Mouse (Mus musculus): Measurements from ENCODE around the gene Ifne. TPM values are rescaled to one million over a fixed set of nuclear protein-coding genes. Genes with fewer than 3 reads are reported as not detected.
"Not testable (repeated sequence)": the region's sequence is repeated elsewhere in the genome, so short reads cannot be mapped to it uniquely, and the experiment has no call there.

Gene Ifne
- total RNA-seq, 4 experiments from 2014 or later = not detected

- no peak for DNase-seq (ENCODE audit: low spot score in 2 of 2)
Observed at GRCm38 (mm10) chr4:88867926-88868911, 11.8 kb downstream of the Ifne start.

GRCm38 (mm10) chr4:88867366-88867925 lies 12.6 kb downstream of the Ifne start:
- peak; percentile 32 to 39 for DNase-seq (ENCODE audit: low spot score in 2 of 2)

GRCm38 (mm10) chr4:88865011-88865569 lies 14.9 kb downstream of the Ifne start:
- DNase-seq (ENCODE audit: low spot score in 2 of 2) = no peak

GRCm38 (mm10) chr4:88864599-88864998 lies 15.4 kb downstream of the Ifne start:
- no peak for DNase-seq (ENCODE audit: low spot score in 2 of 2)

- no peak for DNase-seq (ENCODE audit: low spot score in 2 of 2)
Observed at GRCm38 (mm10) chr4:88863309-88863708, 16.7 kb downstream of the Ifne start.

GRCm38 (mm10) chr4:88859214-88859613 lies 20.8 kb downstream of the Ifne start:
- no peak for DNase-seq (ENCODE audit: low spot score in 2 of 2)

- no peak for DNase-seq (ENCODE audit: low spot score in 2 of 2)
Observed at GRCm38 (mm10) chr4:88851026-88851763, 28.8 kb downstream of the Ifne start.

- no peak for DNase-seq (ENCODE audit: low spot score in 2 of 2)
Observed at GRCm38 (mm10) chr4:88849698-88850097, 30.3 kb downstream of the Ifne start, which contains the start of gene Ifna1. Gene Ifna1, plus strand, starts transcription at chr4:88850087.

- DNase-seq (ENCODE audit: low spot score in 2 of 2) = no peak
Observed at GRCm38 (mm10) chr4:88845334-88845733, 34.7 kb downstream of the Ifne start.

- DNase-seq (ENCODE audit: low spot score in 2 of 2) = no peak
Observed at GRCm38 (mm10) chr4:88841438-88841911, 38.5 kb downstream of the Ifne start, which contains the start of gene Ifna4. Gene Ifna4, plus strand, starts transcription at chr4:88841861.

- DNase-seq (ENCODE audit: low spot score in 2 of 2) = no peak
Observed at GRCm38 (mm10) chr4:88840058-88840457, 39.9 kb downstream of the Ifne start.

- DNase-seq (ENCODE audit: low spot score in 2 of 2) = no peak
Observed at GRCm38 (mm10) chr4:88838828-88839227, 41.2 kb downstream of the Ifne start.

- DNase-seq (ENCODE audit: low spot score in 2 of 2) = not testable (repeated sequence)
Observed at GRCm38 (mm10) chr4:88835225-88835624, 44.8 kb downstream of the Ifne start, which contains the start of gene Ifna5. Gene Ifna5, plus strand, starts transcription at chr4:88835525.

- DNase-seq (ENCODE audit: low spot score in 2 of 2) = no peak
Observed at GRCm38 (mm10) chr4:88830523-88830922, 49.5 kb downstream of the Ifne start.

Small RNAs within 50 kb of the gene (microRNA-seq; reads per million reads assigned to microRNA genes)
- gene Mir31 = 21.6 reads per million, percentile 21 among the genes with 10 or more reads in this experiment

Other genes starting within 250 kb of the Ifne start
- gene C87499, start 245.8 kb downstream of the Ifne start, total RNA-seq (2022) = not detected
- gene Ifna13, start 235.7 kb downstream of the Ifne start, total RNA-seq (2022) = not detected
- gene Ifna16, start 203.3 kb downstream of the Ifne start, total RNA-seq (2022) = not detected
- not detected for gene Ifna2, start 196.3 kb downstream of the Ifne start, total RNA-seq (2022)
- not detected for gene Ifnab, start 188.8 kb downstream of the Ifne start, total RNA-seq (2022)
- gene Gm26566, start 158.4 kb downstream of the Ifne start, total RNA-seq (2022) = under 1 TPM in 3 of 4 experiments, not detected in 1; 0.24 to 0.51 (median 0.38) TPM
- gene Klhl9, start 157.7 kb downstream of the Ifne start, total RNA-seq (2022) = 10 to 100 TPM; 54.5 to 64.5 (median 57.9) TPM
- gene Gm13271, start 125.3 kb downstream of the Ifne start, total RNA-seq (2022) = not detected
- gene Gm13283, start 120.1 kb downstream of the Ifne start, total RNA-seq (2022) = not detected
- not detected for gene Gm13290, start 106.4 kb downstream of the Ifne start, total RNA-seq (2022)
- gene Gm13289, start 103.3 kb downstream of the Ifne start, total RNA-seq (2022) = not detected
- not detected for gene Gm13272, start 100.4 kb downstream of the Ifne start, total RNA-seq (2022)
- gene Ifnz, start 98.1 kb downstream of the Ifne start, total RNA-seq (2022) = not detected
- not detected for gene Gm13276, start 94.5 kb downstream of the Ifne start, total RNA-seq (2022)
- gene Gm13277, start 91.6 kb downstream of the Ifne start, total RNA-seq (2022) = not detected
- not detected for gene Gm13278, start 88.7 kb downstream of the Ifne start, total RNA-seq (2022)
- not detected for gene Gm13275, start 85.7 kb downstream of the Ifne start, total RNA-seq (2022)
- gene Gm13279, start 82.8 kb downstream of the Ifne start, total RNA-seq (2022) = not detected
- not detected for gene Gm13285, start 80.5 kb downstream of the Ifne start, total RNA-seq (2022)
- gene Gm13287, start 76.9 kb downstream of the Ifne start, total RNA-seq (2022) = not detected
- not detected for gene Gm13288, start 74.7 kb downstream of the Ifne start, total RNA-seq (2022)
- gene Ifna7, start 64.0 kb downstream of the Ifne start, total RNA-seq (2022) = not detected
- gene Ifna11, start 60.2 kb downstream of the Ifne start, total RNA-seq (2022) = not detected
- not detected for gene Ifna6, start 52.8 kb downstream of the Ifne start, total RNA-seq (2022)
- gene Ifna5, start 44.7 kb downstream of the Ifne start, total RNA-seq (2022) = not detected
- gene Ifna4, start 38.3 kb downstream of the Ifne start, total RNA-seq (2022) = not detected
- not detected for gene Ifna1, start 30.1 kb downstream of the Ifne start, total RNA-seq (2022)

All from gastrocnemius, adult 8-10 months (tissue).